Mouse (Mus musculus) left cerebral cortex, postnatal 4 days (tissue): ENCODE measurements around the gene Itpk1. TPM values are rescaled to one million over a fixed set of nuclear protein-coding genes. Genes with fewer than 3 reads are reported as not detected.

Experiments used
- DNase-seq: peaks from one replicate; pipeline ENCODE4 v3.0.0-alpha.2; 2022
- intact Hi-C: fragments of 180-260 bp; cut with DNase I; formaldehyde crosslinking; loops from one replicate; pipeline ENCODE4 v1.15.1; 2025
- total RNA-seq, 2 experiments: library from RNA; stranded (reverse); gene quantifications; 2 replicates each; pipeline ENCODE4 v1.2.3; 2021

Itpk1 gene
- total RNA-seq, 2 experiments from 2014 or later, result 80.2 to 88.1 TPM

DNA sequence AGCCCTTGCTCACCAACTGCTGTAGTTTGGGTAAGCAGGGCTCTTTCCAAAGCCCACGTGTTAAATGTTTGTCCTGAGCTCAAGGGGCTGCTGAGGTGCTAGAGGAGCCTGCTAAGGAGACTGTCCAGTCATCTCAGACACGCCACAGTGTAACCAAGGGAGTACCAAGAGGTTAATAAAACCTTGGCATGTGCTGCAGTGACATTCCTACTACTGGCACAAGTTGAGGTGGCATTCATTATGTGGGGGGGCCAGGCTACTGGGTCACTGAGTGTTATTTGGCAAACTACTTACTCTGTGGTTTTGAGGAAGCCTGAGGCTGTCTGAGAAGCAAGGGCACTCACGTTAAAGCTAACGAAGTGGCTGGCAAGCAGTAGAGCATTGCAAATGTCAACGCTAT, 134.0 kb downstream of the Itpk1 start:
- intact Hi-C loops, result no loop called here
- no peak for DNase-seq

DNA sequence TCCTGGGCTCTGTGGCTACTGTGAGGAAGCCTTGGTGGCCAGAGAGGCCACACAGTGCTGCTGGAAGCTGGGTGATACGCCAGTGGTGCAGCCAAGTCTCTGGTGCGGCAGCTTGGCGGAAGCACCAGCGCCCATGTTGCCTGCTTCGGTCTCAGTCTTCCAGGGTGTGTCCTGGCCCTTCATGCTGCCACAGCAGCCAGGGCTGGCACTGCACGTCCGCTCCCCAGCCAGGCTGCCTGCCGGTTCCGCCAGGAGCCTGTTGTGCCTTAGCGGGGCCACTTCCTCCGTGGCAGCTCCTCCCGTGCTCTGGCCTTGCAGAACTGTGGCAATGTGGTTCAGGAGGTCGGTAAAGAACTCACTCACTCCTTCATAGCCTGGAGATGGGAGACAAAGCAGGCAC, 134.6 kb downstream of the Itpk1 start:
- intact Hi-C loops, result no loop called here

DNA sequence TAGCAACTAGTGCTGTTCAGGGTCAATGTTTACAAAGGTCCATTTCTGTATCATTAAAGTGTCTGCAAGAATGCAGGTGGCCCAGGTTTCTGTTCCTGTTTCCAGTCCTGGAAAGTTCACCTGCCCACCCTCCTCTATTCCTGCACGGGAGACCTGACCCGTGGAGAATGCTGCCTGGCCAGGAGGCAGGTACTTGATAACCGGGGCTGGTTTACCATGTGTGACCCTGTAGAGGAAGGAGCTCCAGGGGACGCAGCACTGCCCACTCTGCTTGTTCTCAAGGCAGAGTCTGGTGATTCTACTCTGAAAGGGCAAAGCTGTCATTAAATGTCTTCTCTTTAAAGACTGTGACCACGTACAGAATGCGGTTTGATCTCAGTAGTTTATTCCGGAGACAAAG, 136.5 kb downstream of the Itpk1 start:
- intact Hi-C loops, result no loop called here
- DNase-seq, result no peak

More for the DNA sequence above, 134.6 kb downstream of the Itpk1 start:
- DNase-seq, result no peak

DNA sequence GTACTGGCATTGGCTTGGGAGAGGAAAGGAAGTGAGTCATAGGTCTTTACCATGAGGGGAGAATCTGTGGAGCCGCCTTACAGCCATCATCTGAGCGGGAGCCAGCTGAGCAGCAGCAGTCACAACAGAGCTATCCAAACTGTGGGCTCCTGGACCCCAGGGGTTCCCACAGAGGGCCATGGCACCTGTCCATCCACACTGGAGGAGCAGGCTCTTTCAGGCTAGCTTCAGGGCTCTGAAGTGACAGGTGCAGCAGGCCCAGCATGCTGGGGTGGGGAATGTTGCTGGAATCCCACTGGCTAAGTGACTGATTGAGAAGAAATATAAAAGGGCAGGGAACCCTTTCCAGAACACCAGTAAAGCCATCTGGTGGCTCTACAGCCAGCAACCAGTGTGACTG, 137.8 kb downstream of the Itpk1 start:
- DNase-seq, result peak; percentile 60
- intact Hi-C loops, result no loop called here

DNA sequence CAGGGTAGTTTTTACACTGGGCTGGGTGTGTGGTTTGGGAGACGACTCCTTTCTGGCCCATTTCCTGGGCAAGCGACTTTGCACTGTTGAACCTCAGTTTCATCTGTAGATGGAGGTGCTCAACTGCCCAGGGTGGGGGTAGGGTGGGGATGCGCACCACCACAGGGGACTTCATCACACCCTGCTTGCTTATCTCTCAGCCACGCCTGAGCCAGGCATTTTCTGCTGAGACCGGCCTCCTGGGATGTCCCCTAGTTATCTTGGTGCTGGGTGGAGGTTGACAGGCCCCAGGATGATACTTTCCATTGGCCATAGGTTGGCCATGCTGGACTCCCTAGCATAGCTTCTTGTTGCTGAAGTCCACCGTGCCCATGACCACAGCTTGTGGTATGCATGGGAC, 139.6 kb downstream of the Itpk1 start:
- DNase-seq, result no peak
- intact Hi-C loops, result no loop called here

DNA sequence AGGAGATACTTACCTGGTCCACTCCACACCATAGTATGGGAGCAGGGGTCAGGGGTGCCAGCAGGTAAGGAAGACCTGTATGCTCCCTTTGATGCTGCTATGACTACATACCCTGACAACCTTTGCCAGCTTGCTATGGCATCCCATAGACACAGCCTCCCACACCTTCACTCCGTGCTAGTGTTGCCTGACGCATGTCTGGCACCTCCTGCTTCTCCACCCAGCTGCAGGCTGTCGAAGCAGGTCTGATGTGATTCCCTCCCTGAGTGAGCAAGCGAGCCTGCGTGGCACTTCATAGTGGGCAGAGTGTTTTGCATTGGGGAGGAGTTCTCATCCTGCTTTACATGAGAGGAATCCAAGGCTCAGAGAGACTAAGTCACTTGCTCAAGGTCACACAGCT, 147.4 kb downstream of the Itpk1 start:
- intact Hi-C loops, result no loop called here

DNA sequence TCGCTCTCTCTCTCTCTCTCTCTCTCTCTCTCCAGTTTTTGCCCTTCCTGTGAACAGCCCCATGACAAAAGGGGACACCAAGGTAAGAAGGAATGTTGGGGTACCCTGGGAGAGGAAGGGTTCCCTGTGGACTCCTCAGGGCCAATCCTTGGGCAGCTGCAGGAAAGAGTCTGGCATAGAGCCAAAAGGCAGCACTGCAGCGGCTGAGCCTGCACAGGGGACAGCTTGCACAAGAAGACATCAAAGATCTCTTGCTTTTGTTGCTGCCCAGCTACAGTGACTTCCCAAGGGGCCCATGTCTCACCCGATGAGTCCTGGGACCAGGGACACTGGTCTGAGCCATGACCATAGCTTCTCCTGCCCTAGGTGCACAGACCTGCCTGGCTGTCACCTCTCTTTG, 148.9 kb downstream of the Itpk1 start:
- intact Hi-C loops, result no loop called here
- DNase-seq, result no peak

More for the DNA sequence above, 147.4 kb downstream of the Itpk1 start:
- DNase-seq, result no peak

DNA sequence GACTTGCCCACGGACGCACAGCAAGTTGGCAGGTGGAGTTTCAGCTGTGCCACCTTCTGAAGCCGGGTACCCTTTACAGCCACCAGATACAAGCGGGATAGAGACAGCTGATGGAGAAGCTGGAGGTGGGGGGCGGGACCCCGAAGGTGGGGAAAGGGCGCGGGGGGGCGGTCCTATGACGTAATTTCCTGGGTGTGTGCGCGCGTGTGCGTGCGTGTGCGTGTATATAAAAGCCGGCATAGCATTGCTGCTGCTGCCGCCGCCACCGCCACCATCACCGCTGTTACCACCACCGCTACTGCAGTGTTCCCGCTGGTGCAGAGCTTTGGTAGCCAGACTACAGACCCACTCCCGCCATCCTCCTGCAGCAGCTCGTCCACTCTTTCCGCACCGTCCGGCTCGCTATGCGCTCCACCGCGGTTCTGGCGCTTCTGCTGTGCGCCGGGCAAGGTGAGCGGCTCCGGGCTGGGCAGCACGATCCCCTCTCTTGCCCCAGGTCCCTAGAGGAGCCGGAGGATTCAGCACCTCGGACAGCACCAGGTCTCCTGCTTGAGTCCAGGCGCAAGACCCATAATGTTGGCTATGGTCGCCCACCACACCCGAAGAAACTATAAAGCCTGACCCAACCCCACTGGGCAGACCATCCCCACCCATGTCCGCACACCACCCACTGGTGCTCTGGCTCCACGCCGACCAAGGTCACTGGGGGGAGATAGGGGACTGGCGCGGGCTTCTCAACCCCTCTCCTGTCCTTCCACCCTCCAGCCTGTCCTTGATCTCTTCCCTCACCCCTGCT, 149.8 kb downstream of the Itpk1 start, which contains the start of gene Chga:
Gene Chga, plus strand, starts transcription at position 249 of the 796 bp plus-strand sequence.
- intact Hi-C loops, result no loop called here
- DNase-seq, result peak; percentile 89

DNA sequence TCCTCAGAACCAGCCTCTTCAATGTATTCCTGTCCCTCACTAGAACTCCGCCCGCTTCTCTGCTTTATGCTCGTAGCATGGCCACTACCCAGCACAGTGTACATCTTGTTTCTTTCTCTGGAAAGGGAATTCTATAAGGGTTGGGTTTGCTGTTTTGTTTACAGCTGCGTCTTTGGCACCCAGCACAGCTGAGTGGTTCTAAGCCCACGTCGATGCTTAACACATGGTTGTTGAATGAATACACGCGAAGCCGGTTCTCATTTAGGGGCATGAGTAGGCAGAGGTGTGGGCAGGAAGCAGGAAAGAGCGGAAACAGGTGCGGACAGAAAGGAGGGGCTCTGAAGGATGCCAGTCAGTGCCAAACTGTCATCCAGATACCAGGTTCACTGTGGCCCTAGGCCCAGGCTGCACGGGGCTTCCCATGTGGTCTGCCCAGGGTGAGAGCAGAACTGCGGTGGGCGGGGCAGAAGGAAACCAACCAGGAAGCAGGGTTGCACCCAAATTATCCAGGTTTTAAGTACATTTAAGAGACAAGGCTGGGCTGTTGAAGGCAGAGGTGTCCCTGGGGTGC, 150.9 kb downstream of the Itpk1 start:
- no peak for DNase-seq
- intact Hi-C loops, result no loop called here

DNA sequence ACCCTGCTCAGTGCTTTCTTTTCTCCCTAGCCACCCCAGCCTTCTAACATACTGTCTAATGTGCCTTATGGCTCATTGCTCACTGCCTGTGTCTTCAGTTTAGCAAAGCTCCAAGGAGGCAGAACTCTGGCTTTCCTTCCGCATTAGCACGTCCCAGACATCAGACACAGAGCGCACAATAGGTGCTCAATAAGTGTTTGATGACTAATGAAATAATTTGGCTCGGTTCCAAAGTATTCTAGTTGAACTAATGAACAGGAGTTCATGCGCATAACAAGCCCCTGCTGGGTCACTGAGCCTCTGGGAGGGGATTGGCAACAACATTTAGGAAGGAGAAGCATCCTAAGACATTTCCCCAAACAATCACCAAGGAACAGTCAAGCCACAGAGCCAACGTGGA, 152.7 kb downstream of the Itpk1 start:
- no peak for DNase-seq
- intact Hi-C loops, result no loop called here

DNA sequence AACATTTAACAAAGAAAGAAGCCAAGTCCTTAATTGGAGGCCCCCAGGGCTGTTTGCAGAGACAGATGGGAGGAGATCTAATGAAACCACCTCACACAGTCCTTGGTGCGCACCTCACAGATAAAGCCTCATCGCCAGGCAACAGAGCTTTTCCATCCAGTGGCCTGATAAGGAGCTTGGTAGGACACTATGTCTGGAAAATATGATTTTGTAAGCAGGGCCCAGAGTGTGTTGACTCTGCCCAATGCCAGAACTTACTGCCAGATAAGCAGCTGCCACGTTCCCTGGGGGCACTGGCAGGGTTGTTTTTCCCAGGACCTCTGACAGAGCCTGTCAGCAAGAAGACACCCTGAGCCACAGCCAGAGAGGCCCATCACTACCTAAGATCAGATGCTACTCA, 153.5 kb downstream of the Itpk1 start:
- intact Hi-C loops, result no loop called here
- peak; percentile 35 for DNase-seq

DNA sequence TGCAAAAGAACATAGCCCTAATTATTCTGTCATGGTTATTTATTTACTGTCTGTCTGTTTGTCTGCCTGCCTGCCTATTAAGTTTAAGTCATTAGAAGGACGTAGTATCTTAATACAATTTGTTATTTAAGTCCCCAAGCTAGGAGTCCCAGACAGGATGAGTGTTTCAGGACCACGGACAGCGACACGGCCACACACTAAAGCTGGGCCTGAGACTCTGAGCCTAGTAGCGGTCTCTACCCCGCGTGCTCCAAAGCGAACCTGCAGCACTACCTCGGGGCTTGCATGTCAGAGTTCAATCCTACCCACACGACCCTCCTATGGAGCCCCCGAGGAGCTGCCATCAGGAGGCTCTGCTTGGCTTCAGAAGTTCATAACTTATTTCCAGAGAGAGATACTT, 154.2 kb downstream of the Itpk1 start:
- peak; percentile 59 for DNase-seq
- intact Hi-C loops, result no loop called here

DNA sequence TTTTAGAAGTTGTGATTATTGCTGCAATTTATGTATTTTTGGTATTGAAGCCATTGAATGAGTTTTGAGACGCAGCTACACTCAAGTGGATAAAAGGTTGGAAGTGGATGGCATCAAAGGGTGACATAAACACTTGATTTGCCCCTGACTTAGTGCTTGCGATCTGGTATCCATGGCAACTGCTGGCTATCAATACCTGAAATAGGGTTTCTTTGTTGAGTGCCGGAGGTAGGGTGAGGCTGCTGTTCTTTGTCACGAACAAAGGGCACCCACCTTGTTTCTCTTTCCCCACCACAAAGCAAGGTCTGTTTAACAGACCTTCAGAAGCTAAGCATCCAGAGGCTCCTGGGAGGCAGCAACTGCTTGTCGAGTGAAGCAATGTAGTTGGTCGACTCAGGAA, 159.6 kb downstream of the Itpk1 start:
- DNase-seq, result no peak
- intact Hi-C loops, result no loop called here

DNA sequence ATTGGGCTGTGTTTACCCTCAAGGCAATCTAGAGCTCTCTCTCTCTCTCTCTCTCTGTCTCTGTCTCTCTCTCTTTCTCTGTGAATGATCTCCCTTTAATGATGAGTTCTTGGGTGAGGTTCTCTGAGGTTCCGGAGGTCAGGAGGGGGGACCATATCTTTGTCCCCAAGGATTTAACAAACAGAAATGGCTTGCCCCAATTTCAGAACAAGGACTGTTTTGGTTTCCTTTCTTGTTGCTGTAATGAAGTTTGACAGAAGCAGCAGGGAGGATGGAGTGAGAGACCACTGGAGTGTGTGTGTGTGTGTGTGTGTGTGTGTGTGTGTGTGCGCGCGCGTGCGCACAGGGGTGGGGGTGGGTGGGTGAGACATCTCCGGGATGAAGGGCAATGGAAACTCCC, 163.6 kb downstream of the Itpk1 start:
- intact Hi-C loops, result no loop called here
- no peak for DNase-seq

DNA sequence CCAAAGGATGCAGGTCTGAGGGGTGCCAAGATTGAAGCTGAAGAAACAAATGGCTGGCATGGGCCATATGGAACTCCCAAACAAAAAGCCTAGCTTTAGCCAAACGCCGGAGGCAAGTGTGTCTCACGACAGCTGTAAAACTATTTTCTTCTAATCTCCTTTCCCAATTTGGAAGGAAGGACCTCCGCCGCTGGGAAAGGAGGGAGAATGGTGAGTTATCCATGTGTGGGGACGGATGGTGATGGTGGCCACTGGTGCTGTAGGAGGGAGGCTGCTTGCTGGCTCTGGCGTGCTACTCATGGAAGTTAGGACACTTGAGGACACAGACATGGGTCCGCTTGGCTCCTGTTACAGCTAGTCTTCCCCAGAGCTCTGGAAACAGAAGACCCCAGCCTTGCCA, 164.5 kb downstream of the Itpk1 start:
- no peak for DNase-seq
- intact Hi-C loops, result no loop called here

DNA sequence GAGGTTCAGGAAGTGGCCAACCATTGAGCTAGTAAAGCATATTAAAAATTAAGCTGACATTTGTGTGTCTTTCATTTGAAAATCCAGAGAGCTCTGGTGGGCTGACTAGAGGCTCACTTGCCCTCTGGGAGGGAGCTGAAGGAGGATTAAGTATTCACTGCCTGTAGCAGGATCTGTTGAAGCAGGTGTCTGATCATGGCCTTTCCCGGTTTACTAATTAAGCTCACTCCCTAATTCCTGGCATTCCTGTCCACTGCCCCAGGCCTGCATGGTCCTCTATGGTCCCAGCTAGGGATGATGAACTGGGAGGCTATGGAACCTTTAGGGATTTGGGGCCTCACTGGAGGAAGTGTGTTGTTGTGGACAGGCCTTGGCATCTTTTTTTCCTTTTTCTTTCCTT, 168.9 kb downstream of the Itpk1 start:
- DNase-seq, result no peak
- intact Hi-C loops, result no loop called here

DNA sequence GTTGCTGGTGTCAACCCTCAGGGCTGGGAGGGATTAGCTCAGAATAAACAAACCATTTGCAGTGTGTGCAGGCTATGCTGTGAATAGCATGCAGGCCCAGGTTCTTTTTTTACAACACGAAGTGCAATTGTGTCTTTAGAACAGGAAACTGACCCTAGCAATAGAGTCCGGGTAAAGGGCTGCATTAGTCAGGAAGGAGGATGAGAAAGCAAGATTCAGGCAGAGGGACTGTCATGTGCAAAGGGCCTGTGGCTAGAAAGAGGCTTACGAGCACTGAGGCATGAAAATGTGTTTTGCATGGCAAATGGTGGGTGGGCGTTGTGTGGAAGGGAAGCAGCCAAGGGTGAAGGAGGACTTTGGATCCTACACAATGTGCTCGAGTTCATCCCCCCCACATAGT, 176.7 kb downstream of the Itpk1 start:
- intact Hi-C loops, result no loop called here
- DNase-seq, result no peak

DNA sequence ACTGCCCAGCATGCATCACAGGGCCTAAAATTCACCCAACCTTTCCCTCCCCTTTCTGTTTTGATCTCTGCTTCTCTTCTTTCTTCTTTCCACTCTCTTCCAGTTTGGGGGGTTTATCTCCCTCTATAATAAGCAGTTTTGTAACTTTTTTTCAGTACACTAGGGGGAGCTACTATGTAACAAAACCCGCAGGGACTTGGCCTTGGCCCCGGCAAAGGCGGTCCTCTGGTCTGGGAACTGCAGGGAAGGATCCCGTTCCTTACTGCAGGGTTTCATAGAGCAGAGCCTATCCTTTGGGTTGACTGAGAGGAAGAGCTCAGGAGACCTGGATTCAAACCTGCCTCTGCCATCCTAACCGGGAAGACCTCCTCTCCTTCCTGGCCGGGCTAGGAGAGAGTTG, 180.0 kb downstream of the Itpk1 start:
- intact Hi-C loops, result no loop called here
- peak; percentile 60 for DNase-seq

DNA sequence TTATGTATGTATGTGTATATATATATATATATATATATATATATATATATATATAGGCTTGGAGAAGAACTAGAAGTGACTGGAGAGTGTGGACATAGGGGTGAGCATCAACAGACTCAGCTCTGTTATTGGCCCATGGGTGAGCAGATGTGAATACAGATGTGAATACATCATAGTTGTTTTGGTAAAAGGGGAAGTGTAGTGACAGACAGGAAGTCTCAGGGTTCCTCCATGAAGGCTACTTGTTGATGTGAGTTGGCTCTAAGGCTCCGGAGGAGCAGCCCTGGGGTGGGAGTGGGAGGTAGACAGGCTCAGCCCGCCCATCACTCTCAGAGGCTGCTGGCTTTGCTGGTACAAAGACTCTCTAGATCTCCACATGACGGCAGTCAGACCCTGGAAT, 180.5 kb downstream of the Itpk1 start:
- DNase-seq, result peak; percentile 15
- intact Hi-C loops, result no loop called here

DNA sequence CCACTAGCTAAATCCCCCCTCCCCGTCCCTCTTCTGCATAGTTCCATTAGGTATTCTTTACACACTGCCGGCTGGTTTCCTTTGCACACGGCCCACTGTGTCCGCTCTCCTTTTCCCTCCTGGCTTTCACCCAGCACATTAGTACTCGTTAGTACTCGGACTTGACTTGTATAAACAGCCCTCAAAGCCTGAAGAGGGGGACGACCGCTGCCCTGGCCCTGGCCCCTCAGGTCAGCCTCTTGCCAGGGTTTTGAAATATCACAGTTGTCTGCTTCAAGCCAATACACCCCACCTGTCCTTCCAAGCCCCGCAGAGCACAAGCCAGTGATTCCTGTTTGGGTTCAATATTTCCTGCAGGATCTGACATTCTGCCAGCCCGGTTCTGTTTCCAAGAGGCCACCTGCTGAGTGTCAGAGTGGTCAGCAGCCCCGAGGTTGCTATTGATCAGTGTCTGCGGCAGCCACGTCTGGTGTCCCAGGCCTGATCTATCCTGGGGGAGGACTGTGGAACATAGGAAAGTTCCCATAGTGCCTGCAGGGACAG, 182.9 kb downstream of the Itpk1 start:
- intact Hi-C loops, result no loop called here
- DNase-seq, result peak; percentile 24

DNA sequence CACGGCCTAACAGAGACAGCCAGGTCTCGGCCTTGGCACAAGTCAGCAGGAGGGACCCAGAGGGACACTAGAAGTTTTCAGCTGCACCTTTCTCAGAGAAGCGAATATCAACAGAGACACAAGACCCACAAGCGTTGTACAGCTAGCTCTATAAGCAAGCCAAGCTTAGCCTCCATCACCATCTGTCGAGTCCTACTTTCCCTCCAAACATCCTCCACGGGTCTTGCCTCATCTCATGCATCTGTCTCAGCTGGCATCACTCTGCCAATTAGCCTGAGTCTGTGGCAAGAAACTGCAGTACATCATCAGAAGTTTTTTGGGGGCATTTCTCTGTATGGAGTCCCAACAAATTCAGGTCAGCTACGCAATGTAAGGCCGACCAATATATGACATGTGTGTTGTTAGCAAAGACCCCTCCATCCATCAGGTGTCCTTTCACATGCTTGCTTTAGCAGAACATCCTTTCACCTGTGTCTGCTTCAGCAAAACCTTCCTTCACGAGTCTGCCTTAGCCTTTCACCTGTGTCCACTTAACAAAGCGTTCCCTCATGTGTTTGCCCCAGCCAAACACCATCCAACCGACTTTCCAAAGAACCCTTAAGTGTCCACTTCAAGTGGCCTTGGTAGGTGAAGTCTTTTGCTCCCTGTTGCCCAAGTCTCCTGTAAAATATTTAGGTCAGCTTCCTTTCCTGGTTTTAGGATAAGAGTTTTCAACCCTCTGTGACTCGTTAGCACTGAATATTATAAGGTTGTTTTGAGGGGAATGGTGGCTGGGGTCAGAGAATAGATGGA, 184.6 kb downstream of the Itpk1 start:
- intact Hi-C loops, result no loop called here
- no peak for DNase-seq
